Mouse (Mus musculus) CH12F3 (cell line): Measurements from ENCODE around the gene U90926.

Source experiments
- in situ Hi-C: fragments of 300-500 bp; cut with MboI; formaldehyde crosslinking; loops from 2 replicates; pipeline ENCODE4 v1.14.3; 2020; ENCODE audit warnings: low sequenced_read_pairs

Gene U90926

GRCm38 (mm10) chr5:92218915-92219793 lies 3.9 kb upstream of the U90926 start:
- in situ Hi-C loops, result no loop called here

- in situ Hi-C loops, result no loop called here
These were observed 3.0 kb downstream of the U90926 start for GRCm38 (mm10) chr5:92212231-92212630.

- in situ Hi-C loops, result no loop called here
These were observed 5.0 kb downstream of the U90926 start for GRCm38 (mm10) chr5:92210205-92210604.

GRCm38 (mm10) chr5:92206121-92206520 lies 9.1 kb downstream of the U90926 start:
- in situ Hi-C loops, result no loop called here

- in situ Hi-C loops, result no loop called here
These were observed 9.5 kb downstream of the U90926 start for GRCm38 (mm10) chr5:92205706-92206105.

- in situ Hi-C loops, result no loop called here
These were observed 10.0 kb downstream of the U90926 start for GRCm38 (mm10) chr5:92205184-92205583.

GRCm38 (mm10) chr5:92204162-92205036 lies 10.8 kb downstream of the U90926 start:
- in situ Hi-C loops, result no loop called here

- in situ Hi-C loops, result loop anchor here (10.0 kb wide), 1 partner anchor 47 kb away; no protein-coding TSS in a partner anchor
These were observed 16.9 kb downstream of the U90926 start for GRCm38 (mm10) chr5:92198266-92198665.

GRCm38 (mm10) chr5:92196895-92197811 lies 18.1 kb downstream of the U90926 start:
- in situ Hi-C loops, result loop anchor here (10.0 kb wide), 1 partner anchor 48 kb away; no protein-coding TSS in a partner anchor

GRCm38 (mm10) chr5:92195716-92196115 lies 19.5 kb downstream of the U90926 start:
- in situ Hi-C loops, result loop anchor here (10.0 kb wide), 1 partner anchor 49 kb away; no protein-coding TSS in a partner anchor

- in situ Hi-C loops, result no loop called here
These were observed 26.2 kb downstream of the U90926 start for GRCm38 (mm10) chr5:92188881-92189483.

- in situ Hi-C loops, result no loop called here
These were observed 32.0 kb downstream of the U90926 start for GRCm38 (mm10) chr5:92183071-92183830.

- in situ Hi-C loops, result no loop called here
These were observed 49.2 kb downstream of the U90926 start for GRCm38 (mm10) chr5:92165976-92166375.
